Mouse (Mus musculus) embryonic facial prominence, embryonic 12.5 days (tissue): ENCODE measurements around the gene Lias. TPM values are rescaled to one million over a fixed set of nuclear protein-coding genes. Genes with fewer than 3 reads are reported as not detected.

Experiments used
- ATAC-seq: fragments of 200-750 bp; cut with Nextera tagmentation; 2 replicates; pipeline ENCODE4 v1.8.0; 2017; ENCODE audit not compliant: insufficient number of reproducible peaks, insufficient read depth, low FRiP score, low TSS enrichment
- H3K27ac ChIP-seq: fragments of 300-500 bp; sonication (generic); 2 replicates; pipeline ENCODE4 v1.5.1; 2016; ENCODE audit warnings: mild to moderate bottlenecking
- H3K27me3 ChIP-seq: fragments of 300-500 bp; sonication (generic); 2 replicates; pipeline ENCODE4 v1.6.1; 2016; ENCODE audit warnings: mild to moderate bottlenecking, moderate library complexity
- H3K36me3 ChIP-seq: fragments of 300-500 bp; sonication (generic); 2 replicates; pipeline ENCODE4 v1.6.1; 2016; ENCODE audit warnings: mild to moderate bottlenecking
- H3K4me1 ChIP-seq: fragments of 300-500 bp; sonication (generic); 2 replicates; pipeline ENCODE4 v1.6.1; 2016
- H3K4me2 ChIP-seq: fragments of 300-500 bp; sonication (generic); replicated peaks from 2 replicates; pipeline ENCODE4 v1.6.1; 2016; ENCODE audit warnings: mild to moderate bottlenecking, moderate library complexity
- H3K4me3 ChIP-seq: fragments of 300-500 bp; sonication (generic); 2 replicates; pipeline ENCODE4 v1.5.1; 2016; ENCODE audit warnings: mild to moderate bottlenecking
- H3K9ac ChIP-seq: fragments of 300-500 bp; sonication (generic); 2 replicates; pipeline ENCODE4 v1.6.1; 2016; ENCODE audit warnings: mild to moderate bottlenecking, moderate library complexity
- H3K9me3 ChIP-seq: fragments of 300-500 bp; sonication (generic); 2 replicates; pipeline ENCODE4 v1.6.1; 2016; ENCODE audit warnings: mild to moderate bottlenecking, moderate library complexity
- WGBS: fragments of 180-500 bp; shearing (Covaris S2); methylation state at CpG from one replicate; pipeline ENCODE4 v1.1.7; 2016; 5-methylcytosine and 5-hydroxymethylcytosine counted together
- polyA plus RNA-seq: library from polyadenylated mRNA; unstranded; fragments of >200 nt; fragmentation: Nextera tagmentation; extraction: Ambion mirVana; gene quantifications from 2 replicates; pipeline ENCODE4 v1.2.1, GENCODE M21; 2016

The Lias gene
- 62.3 and 66.6 TPM in 2 replicates for polyA plus RNA-seq

DNA sequence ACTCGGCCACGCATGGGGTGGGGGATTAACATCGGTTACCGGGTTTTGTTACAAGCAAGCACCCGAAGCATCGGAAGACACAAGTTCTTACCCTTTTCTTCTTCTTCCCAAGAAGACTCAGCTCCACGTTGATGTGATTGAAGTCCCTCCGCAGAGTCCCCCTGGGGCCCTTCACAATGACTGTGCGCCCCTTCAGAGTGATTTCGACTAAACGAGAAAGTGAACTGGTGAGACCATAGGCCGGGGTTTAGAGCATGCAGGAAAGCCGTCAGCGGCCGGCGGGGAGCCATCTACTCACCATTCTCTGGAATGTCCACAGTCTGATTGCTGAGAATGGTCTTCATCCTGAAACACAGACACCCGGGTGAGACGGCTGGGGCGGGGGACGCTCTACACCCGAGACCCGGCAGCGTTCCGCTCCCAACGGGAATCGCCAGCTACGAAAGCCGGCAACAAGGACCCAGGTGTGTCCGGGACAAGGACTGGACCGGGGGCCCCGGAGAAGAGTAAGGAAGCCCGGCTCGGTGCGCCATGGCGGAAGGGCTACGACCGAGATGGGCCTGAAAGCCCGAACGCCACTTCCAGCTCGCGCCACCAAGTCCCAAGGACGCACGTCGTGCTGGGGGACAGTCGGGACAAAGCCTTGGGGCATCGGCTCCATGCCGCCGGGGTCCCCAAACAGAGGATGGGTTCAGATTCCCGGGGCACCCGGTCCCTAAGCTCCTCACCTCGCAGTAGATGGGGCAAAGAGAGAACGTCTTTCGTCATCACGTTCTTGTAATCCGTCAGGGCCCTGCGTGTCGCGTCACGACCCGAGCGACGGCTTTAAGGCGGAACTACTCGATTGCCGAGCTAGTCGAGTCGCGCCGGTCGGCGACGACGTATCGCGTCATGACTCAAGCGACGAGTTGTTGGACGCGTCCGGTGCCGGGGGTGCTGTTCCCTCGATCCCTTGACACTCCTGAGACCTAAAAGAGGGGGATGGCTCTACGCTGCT, at the start of gene Lias, which contains the start of gene Rpl9:
Gene Lias, plus strand, starts transcription at position 850 of the 997 bp plus-strand sequence.
Gene Rpl9, minus strand, starts transcription at position 797 of the 997 bp plus-strand sequence.
- H3K4me3 ChIP-seq, result peak within 1 kb of the TSS; percentile 99
- under 1% methylated on average over 83 of the region's 83 CpGs for WGBS
- H3K9me3 ChIP-seq, result no peaks in the 10 kb centered on the region
- peak within 1 kb of the TSS; percentile 92 for H3K27ac ChIP-seq
- peaks cover 10% of the 10 kb centered on the region for H3K4me1 ChIP-seq
- peak within 1 kb of the TSS; percentile 99 for H3K9ac ChIP-seq
- no peaks in the 10 kb centered on the region for H3K27me3 ChIP-seq
- H3K36me3 ChIP-seq, result peaks cover 45% of the 10 kb centered on the region
- peak; percentile 91 for ATAC-seq
- peak within 1 kb of the TSS; percentile 88 for H3K4me2 ChIP-seq

GRCm38 (mm10) chr5:65348168-65348567, 43.1 kb upstream of the Lias start, which contains the start of gene Klb:
Gene Klb, plus strand, starts transcription at chr5:65348314.
- WGBS, result 28% methylated on average over 15 of the region's 15 CpGs
- H3K9ac ChIP-seq, result no peak within 1 kb of the TSS
- ATAC-seq, result no peak
- H3K4me2 ChIP-seq, result peak within 1 kb of the TSS; percentile 45
- H3K9me3 ChIP-seq, result no peaks in the 10 kb centered on the region
- H3K27ac ChIP-seq, result no peak within 1 kb of the TSS
- no peaks in the 10 kb centered on the region for H3K27me3 ChIP-seq
- H3K4me3 ChIP-seq, result peak within 1 kb of the TSS; percentile 16
- 0 out of 2 replicates have a peak, but pooled peaks cover 5% of the 10 kb centered on the region for H3K4me1 ChIP-seq
- no peaks in the 10 kb centered on the region for H3K36me3 ChIP-seq

- Histone ChIP-seq H3K9me3 (no peaks in the 10 kb centered on the region), H3K36me3 (no peaks in the 10 kb centered on the region), H3K27ac (no peak overlapping the region), H3K4me2 (no peak overlapping the region), H3K9ac (no peak overlapping the region), H3K4me1 (0 out of 2 replicates have a peak, but pooled peaks cover 5% of the 10 kb centered on the region), H3K4me3 (no peak overlapping the region), H3K27me3 (no peaks in the 10 kb centered on the region)
- no peak for ATAC-seq
- 61% methylated on average over 10 of the region's 10 CpGs for whole genome bisulfite sequencing
Observed at GRCm38 (mm10) chr5:65350508-65350907, 40.8 kb upstream of the Lias start.

DNA sequence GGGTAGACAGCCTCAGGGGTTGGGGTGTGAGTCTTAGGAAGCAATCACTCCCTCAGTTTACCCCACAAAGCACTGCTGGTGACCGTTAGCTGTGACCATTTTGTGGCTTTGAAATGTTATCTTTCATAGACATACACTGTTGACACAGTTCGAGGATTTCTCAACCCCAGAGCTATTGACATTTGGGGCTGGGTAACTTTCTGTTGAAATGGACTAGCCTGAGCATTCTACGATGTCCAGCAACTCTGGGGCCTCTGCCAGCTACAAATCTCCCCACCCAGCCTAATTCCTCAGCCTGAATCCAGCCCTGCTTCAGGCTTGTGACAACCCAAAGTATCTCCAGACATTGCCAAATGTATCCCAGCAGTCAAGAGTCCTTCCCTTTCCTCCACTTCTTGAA, 37.2 kb upstream of the Lias start:
- 85% methylated on average over 3 of the region's 3 CpGs for WGBS

DNA sequence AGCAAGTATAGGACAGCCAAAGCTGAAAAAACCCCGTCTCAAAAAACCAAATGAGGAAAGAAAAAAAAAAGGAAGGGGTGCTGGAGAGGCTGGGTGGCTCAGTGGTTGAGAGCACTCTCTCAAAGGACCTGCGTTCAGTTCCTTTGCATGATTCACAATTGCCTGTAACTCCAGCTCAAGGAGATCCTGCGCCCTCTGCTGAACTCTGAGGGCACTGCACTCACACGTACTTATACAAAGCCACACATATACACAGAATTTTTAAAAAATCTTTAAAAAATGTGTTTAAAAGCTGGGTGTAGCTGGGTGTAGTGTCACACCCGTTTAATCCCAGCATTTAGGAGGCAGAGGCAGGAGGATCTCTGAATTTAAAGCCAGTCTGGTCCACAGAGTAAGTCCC, 36.3 kb upstream of the Lias start:
- no peak overlapping the region for H3K4me3 ChIP-seq
- ATAC-seq, result no peak
- no peak overlapping the region for H3K9ac ChIP-seq
- H3K4me1 ChIP-seq, result no peaks in the 10 kb centered on the region
- no peaks in the 10 kb centered on the region for H3K36me3 ChIP-seq
- H3K27ac ChIP-seq, result no peak overlapping the region
- H3K27me3 ChIP-seq, result no peaks in the 10 kb centered on the region
- WGBS, result 76% methylated on average over 5 of the region's 5 CpGs
- no peak overlapping the region for H3K4me2 ChIP-seq
- no peaks in the 10 kb centered on the region for H3K9me3 ChIP-seq

More for the DNA sequence above, 37.2 kb upstream of the Lias start:
- H3K27ac ChIP-seq, result no peak overlapping the region
- no peak for ATAC-seq
- no peaks in the 10 kb centered on the region for H3K27me3 ChIP-seq
- H3K4me3 ChIP-seq, result no peak overlapping the region
- no peaks in the 10 kb centered on the region for H3K36me3 ChIP-seq
- no peak overlapping the region for H3K4me2 ChIP-seq
- no peak overlapping the region for H3K9ac ChIP-seq
- H3K9me3 ChIP-seq, result no peaks in the 10 kb centered on the region
- H3K4me1 ChIP-seq, result no peaks in the 10 kb centered on the region

DNA sequence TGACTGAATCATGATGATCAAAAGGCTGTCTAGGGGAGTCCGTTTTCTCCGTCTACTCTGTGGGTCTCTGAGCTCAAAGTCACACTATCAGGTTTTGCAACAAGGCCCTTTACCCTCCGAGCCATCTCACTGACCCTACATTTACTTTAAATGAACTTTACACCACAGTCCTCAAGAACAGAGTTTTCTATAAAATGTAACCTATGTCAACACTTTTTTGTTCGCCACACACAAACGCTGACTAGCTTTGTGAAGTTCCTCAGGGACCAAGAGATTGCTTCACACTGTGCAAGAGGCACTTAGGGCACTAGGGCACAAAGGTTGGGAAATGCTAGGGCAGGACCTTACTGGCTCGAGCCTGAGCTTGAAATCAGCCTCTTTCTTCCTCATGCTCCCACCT, 34.4 kb upstream of the Lias start:
- 85% methylated on average over 6 of the region's 6 CpGs for WGBS
- H3K36me3 ChIP-seq, result no peaks in the 10 kb centered on the region
- H3K27me3 ChIP-seq, result no peaks in the 10 kb centered on the region
- H3K27ac ChIP-seq, result no peak overlapping the region
- no peak overlapping the region for H3K9ac ChIP-seq
- no peaks in the 10 kb centered on the region for H3K4me1 ChIP-seq
- no peak overlapping the region for H3K4me2 ChIP-seq
- no peak overlapping the region for H3K4me3 ChIP-seq
- no peak for ATAC-seq
- no peaks in the 10 kb centered on the region for H3K9me3 ChIP-seq

- ATAC-seq, result no peak
- whole genome bisulfite sequencing, result 83% methylated on average over 3 of the region's 3 CpGs
- Histone ChIP-seq H3K9me3 (no peaks in the 10 kb centered on the region), H3K4me2 (no peak overlapping the region), H3K36me3 (no peaks in the 10 kb centered on the region), H3K4me1 (no peaks in the 10 kb centered on the region), H3K9ac (no peak overlapping the region), H3K4me3 (no peak overlapping the region), H3K27ac (no peak overlapping the region), H3K27me3 (no peaks in the 10 kb centered on the region)
Observed at GRCm38 (mm10) chr5:65357771-65358170, 33.5 kb upstream of the Lias start.

DNA sequence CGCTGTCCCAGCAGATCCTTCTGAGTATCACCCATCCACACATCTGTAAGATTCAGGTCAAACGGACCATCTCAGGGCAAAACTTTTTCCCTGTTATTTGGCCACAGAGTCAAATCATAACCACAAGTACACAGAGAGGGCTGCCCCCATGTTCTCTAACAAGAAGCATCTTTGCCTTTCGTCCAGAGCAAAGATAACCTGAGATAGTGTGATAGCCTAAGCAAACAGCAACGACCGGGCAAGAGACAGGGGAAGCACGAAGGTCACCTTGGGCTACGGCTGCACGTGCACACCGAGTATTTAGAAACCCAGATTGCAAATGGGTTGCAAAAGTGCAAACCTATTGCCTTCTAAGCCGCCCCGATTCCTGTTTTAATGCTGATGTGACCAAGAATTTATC, 23.5 kb upstream of the Lias start:
- Histone ChIP-seq H3K4me3 (no peak overlapping the region), H3K9me3 (no peaks in the 10 kb centered on the region), H3K36me3 (no peaks in the 10 kb centered on the region), H3K27me3 (no peaks in the 10 kb centered on the region), H3K9ac (no peak overlapping the region), H3K27ac (no peak overlapping the region), H3K4me1 (no peaks in the 10 kb centered on the region), H3K4me2 (no peak overlapping the region)
- no peak for ATAC-seq
- WGBS, result 89% methylated on average over 11 of the region's 11 CpGs

- ATAC-seq, result no peak
- no peaks in the 10 kb centered on the region for H3K4me1 ChIP-seq
- 96% methylated on average over 7 of the region's 7 CpGs for WGBS
- no peak overlapping the region for H3K4me3 ChIP-seq
- H3K27me3 ChIP-seq, result no peaks in the 10 kb centered on the region
- no peak overlapping the region for H3K9ac ChIP-seq
- H3K9me3 ChIP-seq, result no peaks in the 10 kb centered on the region
- H3K36me3 ChIP-seq, result no peaks in the 10 kb centered on the region
- H3K27ac ChIP-seq, result no peak overlapping the region
- H3K4me2 ChIP-seq, result no peak overlapping the region
Observed at GRCm38 (mm10) chr5:65371551-65371950, 19.7 kb upstream of the Lias start.

- no peaks in the 10 kb centered on the region for H3K36me3 ChIP-seq
- H3K9ac ChIP-seq, result no peak overlapping the region
- H3K9me3 ChIP-seq, result no peaks in the 10 kb centered on the region
- ATAC-seq, result no peak
- 81% methylated on average over 7 of the region's 7 CpGs for WGBS
- H3K27me3 ChIP-seq, result no peaks in the 10 kb centered on the region
- no peak overlapping the region for H3K27ac ChIP-seq
- H3K4me2 ChIP-seq, result no peak overlapping the region
- no peaks in the 10 kb centered on the region for H3K4me1 ChIP-seq
- H3K4me3 ChIP-seq, result no peak overlapping the region
Observed at GRCm38 (mm10) chr5:65374746-65375145, 16.6 kb upstream of the Lias start.

- H3K9ac ChIP-seq, result no peak overlapping the region
- no peak for ATAC-seq
- no peak overlapping the region for H3K27ac ChIP-seq
- no peak overlapping the region for H3K4me3 ChIP-seq
- H3K27me3 ChIP-seq, result no peaks in the 10 kb centered on the region
- no peak overlapping the region for H3K4me2 ChIP-seq
- no peaks in the 10 kb centered on the region for H3K9me3 ChIP-seq
- WGBS, result 61% methylated on average over 2 of the region's 2 CpGs
- H3K4me1 ChIP-seq, result peaks cover 10% of the 10 kb centered on the region
- H3K36me3 ChIP-seq, result peaks cover 35% of the 10 kb centered on the region
Observed at GRCm38 (mm10) chr5:65385704-65386103, 5.6 kb upstream of the Lias start.
